In the genomic region with DNA sequence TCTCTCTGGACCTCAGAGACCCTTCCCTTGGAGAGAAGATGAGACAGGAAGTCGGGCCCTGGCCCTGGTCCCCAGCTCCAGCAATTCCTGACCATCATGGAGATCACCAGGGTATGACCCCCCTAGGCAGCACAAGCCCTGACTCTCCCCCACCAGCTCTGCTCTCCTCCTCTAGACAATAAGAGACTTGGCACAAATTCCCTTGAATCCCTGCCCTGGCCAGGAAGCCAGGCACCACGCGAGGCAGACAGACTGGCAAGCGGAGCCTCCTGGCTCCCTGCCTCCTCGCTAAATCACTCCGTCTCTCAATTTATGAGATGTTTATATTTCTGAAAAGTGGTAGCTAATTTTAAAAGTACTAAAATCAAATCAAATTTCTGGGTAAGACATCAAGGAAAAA, we compare ENCODE assay signal across 10 mouse cellular contexts. TPM values are rescaled to one million over a fixed set of nuclear protein-coding genes. Genes with fewer than 3 reads are reported as not detected.
A peak's percentile ranks its signal among the peaks of the same experiment; 100 is the strongest.
DNase-seq lines count a peak whose midpoint lies in the region; ATAC-seq and TF ChIP-seq lines count a peak whose summit lies in the region.
"Had no signal": no experiment of that assay in that cellular context is flagged by ENCODE, and none has a peak within 500 bp of the region (broad histone marks: within the 10 kb centered on the region; RNA-seq: fewer than 3 reads in every experiment).

No protein-coding gene starts in this region.

- intact Hi-C loops in heart, postnatal 14 days (cut with DNase I): no loop called here

- H3K4me2 ChIP-seq in forebrain, embryonic 16.5 days (ENCODE audit: low read length): no peak overlapping the region
- no peak overlapping the region for H3K4me2 ChIP-seq in forebrain, embryonic 13.5 days
- H3K4me2 ChIP-seq in midbrain, postnatal 0 days (ENCODE audit: low read depth, low read length, poor library complexity, severe bottlenecking): no peak overlapping the region
- H3K4me2 ChIP-seq: limb, embryonic 13.5 days had no signal

- H3K9me3 ChIP-seq in forebrain, embryonic 16.5 days (ENCODE audit: control insufficient read depth, low read length): 0 out of 2 replicates have a peak, but pooled peaks cover 3% of the 10 kb centered on the region
- H3K9me3 ChIP-seq in forebrain, embryonic 13.5 days (replicated peaks): 0 out of 2 replicates have a peak, but pooled peaks cover 5% of the 10 kb centered on the region
- 0 out of 2 replicates have a peak, but pooled peaks cover 2% of the 10 kb centered on the region for H3K9me3 ChIP-seq in midbrain, postnatal 0 days (ENCODE audit: low read length)
- no peaks in the 10 kb centered on the region for H3K9me3 ChIP-seq in midbrain, embryonic 10.5 days (replicated peaks)

- no peak for TF ChIP-seq CTCF in midbrain, postnatal 0 days (IDR thresholded peaks at IDR 0.05)

- WGBS in forebrain, embryonic 16.5 days: 47% methylated on average over 6 of the region's 6 CpGs
- 80% methylated on average over 6 of the region's 6 CpGs for WGBS in forebrain, embryonic 13.5 days
- 62% methylated on average over 6 of the region's 6 CpGs for WGBS in midbrain, postnatal 0 days
- WGBS in midbrain, embryonic 10.5 days: 92% methylated on average over 6 of the region's 6 CpGs

- no peaks in the 10 kb centered on the region for H3K27me3 ChIP-seq in forebrain, embryonic 16.5 days (replicated peaks; ENCODE audit: control insufficient read depth, insufficient read depth, low read length)
- H3K27me3 ChIP-seq in forebrain, embryonic 13.5 days: no peaks in the 10 kb centered on the region
- H3K27me3 ChIP-seq in midbrain, postnatal 0 days (ENCODE audit: insufficient read depth, low read length): no peaks in the 10 kb centered on the region
- no peaks in the 10 kb centered on the region for H3K27me3 ChIP-seq in midbrain, embryonic 10.5 days (ENCODE audit: low read depth, poor library complexity, severe bottlenecking)
- H3K27me3 ChIP-seq: limb, embryonic 13.5 days had no signal

- H3K9ac ChIP-seq in forebrain, embryonic 16.5 days (replicated peaks; ENCODE audit: low read depth, low read length): no peak overlapping the region
- no peak overlapping the region for H3K9ac ChIP-seq in forebrain, embryonic 13.5 days
- no peak overlapping the region for H3K9ac ChIP-seq in midbrain, postnatal 0 days (replicated peaks; ENCODE audit: low read length, poor library complexity, severe bottlenecking)
- H3K9ac ChIP-seq: limb, embryonic 13.5 days had no signal

- peak overlapping the region; percentile 8; the same call in 1 of the 2 replicates for H3K27ac ChIP-seq in forebrain, embryonic 16.5 days (ENCODE audit: low read length)
- H3K27ac ChIP-seq in forebrain, embryonic 13.5 days: no peak overlapping the region
- H3K27ac ChIP-seq in midbrain, postnatal 0 days (ENCODE audit: low read depth, low read length): no peak overlapping the region
- no peak overlapping the region for H3K27ac ChIP-seq in midbrain, embryonic 10.5 days (replicated peaks)
- H3K27ac ChIP-seq: limb, embryonic 13.5 days had no signal

- no peaks in the 10 kb centered on the region for H3K36me3 ChIP-seq in forebrain, embryonic 16.5 days (ENCODE audit: control insufficient read depth, insufficient read depth)
- H3K36me3 ChIP-seq in forebrain, embryonic 13.5 days (ENCODE audit: poor library complexity, severe bottlenecking): no peaks in the 10 kb centered on the region
- H3K36me3 ChIP-seq in midbrain, postnatal 0 days (ENCODE audit: insufficient read depth, low read length): no peaks in the 10 kb centered on the region
- H3K36me3 ChIP-seq in midbrain, embryonic 10.5 days: no peaks in the 10 kb centered on the region
- H3K36me3 ChIP-seq: limb, embryonic 13.5 days had no signal

- H3K4me3 ChIP-seq in forebrain, embryonic 16.5 days (replicated peaks; ENCODE audit: low read length): no peak overlapping the region
- H3K4me3 ChIP-seq in forebrain, embryonic 13.5 days: no peak overlapping the region
- no peak overlapping the region for H3K4me3 ChIP-seq in midbrain, postnatal 0 days (ENCODE audit: low read depth, low read length)
- H3K4me3 ChIP-seq in midbrain, embryonic 10.5 days: no peak overlapping the region
- H3K4me3 ChIP-seq: limb, embryonic 13.5 days had no signal

- H3K4me1 ChIP-seq in forebrain, embryonic 16.5 days (replicated peaks; ENCODE audit: control insufficient read depth, insufficient read depth, low read length): peaks cover 14% of the 10 kb centered on the region
- 0 out of 2 replicates have a peak, but pooled peaks cover 4% of the 10 kb centered on the region for H3K4me1 ChIP-seq in forebrain, embryonic 13.5 days
- no peaks in the 10 kb centered on the region for H3K4me1 ChIP-seq in midbrain, postnatal 0 days (ENCODE audit: insufficient read depth, low read length)
- H3K4me1 ChIP-seq in midbrain, embryonic 10.5 days: peaks cover 4% of the 10 kb centered on the region

- ATAC-seq in forebrain, embryonic 16.5 days: peak; percentile 75
- ATAC-seq in forebrain, embryonic 13.5 days: no peak
- no peak for ATAC-seq in midbrain, postnatal 0 days (ENCODE audit: low FRiP score)
- ATAC-seq in erythroblast, adult 5-6 weeks (replicated peaks; ENCODE audit: low FRiP score, poor library complexity, severe bottlenecking): no peak

- peak; percentile 68 for DNase-seq in midbrain, postnatal 0 days (ENCODE audit: low spot score)
- DNase-seq in midbrain, embryonic 10.5 days (ENCODE audit: low spot score): no peak
- DNase-seq in heart, postnatal 14 days: peak; percentile 47 to 75
- DNase-seq in right cerebral cortex, postnatal 25 days: peak; percentile 20
- no peak for DNase-seq in kidney, adult 9 months

RNA-seq across cellular contexts. Expression of a gene that starts 18.5 kb away (rescaled TPM):
- polyA plus RNA-seq in forebrain, embryonic 16.5 days (2015; fragmentation: Nextera tagmentation; extraction: Ambion mirVana): 0.10 and 0.27 TPM in 2 replicates
- 0.13 TPM in 2 replicates for polyA plus RNA-seq in forebrain, embryonic 13.5 days (2015; fragmentation: Nextera tagmentation; extraction: Ambion mirVana)
- 1.1 and 1.6 TPM in 2 replicates for total RNA-seq in midbrain, postnatal 0 days (2014; rRNA removed)
- polyA plus RNA-seq in midbrain, postnatal 0 days (2015; fragmentation: Nextera tagmentation; extraction: Ambion mirVana): 0.27 and 0.31 TPM in 2 replicates
- polyA plus RNA-seq in midbrain, embryonic 10.5 days (2016; fragmentation: Nextera tagmentation; extraction: Ambion mirVana): 0.33 and 0.34 TPM in 2 replicates
- total RNA-seq in heart, postnatal 14 days (2021): 1 to 10 TPM; 3.5 to 4.3 TPM
- 0.21 TPM in 1 of 2 replicates, not detected in the other for total RNA-seq in erythroblast, adult 5-6 weeks (2015; ENCODE audit: low replicate concordance)
- not detected in 2 replicates for total RNA-seq in erythroblast, adult 5-6 weeks (2017; ENCODE audit: low replicate concordance)

RNA-seq across cellular contexts. Expression of a gene that starts 42.9 kb away (rescaled TPM):
- not detected in 2 replicates for polyA plus RNA-seq in forebrain, embryonic 16.5 days (2015; fragmentation: Nextera tagmentation; extraction: Ambion mirVana)
- polyA plus RNA-seq in forebrain, embryonic 13.5 days (2015; fragmentation: Nextera tagmentation; extraction: Ambion mirVana): not detected in 2 replicates
- total RNA-seq in midbrain, postnatal 0 days (2014; rRNA removed): not detected in 2 replicates
- not detected in 2 replicates for polyA plus RNA-seq in midbrain, postnatal 0 days (2015; fragmentation: Nextera tagmentation; extraction: Ambion mirVana)
- not detected in 2 replicates for polyA plus RNA-seq in midbrain, embryonic 10.5 days (2016; fragmentation: Nextera tagmentation; extraction: Ambion mirVana)
- not detected for total RNA-seq in heart, postnatal 14 days (2021)
- total RNA-seq in erythroblast, adult 5-6 weeks (2015; ENCODE audit: low replicate concordance): not detected in 2 replicates
- not detected in 2 replicates for total RNA-seq in erythroblast, adult 5-6 weeks (2017; ENCODE audit: low replicate concordance)
- polyA plus RNA-seq: intestine, embryonic 14.5 days had no signal

Comparison
In these comparisons a context has a peak if more than half of its experiments do, and no peak if none do; other contexts are left out.
1. DNase-seq: peak in midbrain, postnatal 0 days (single experiment), heart, postnatal 14 days (2 of 2) and right cerebral cortex, postnatal 25 days (single experiment); none in midbrain, embryonic 10.5 days (single experiment) and kidney, adult 9 months (single experiment).